19 mouse cellular contexts compared by ENCODE assay signal in the genomic region with DNA sequence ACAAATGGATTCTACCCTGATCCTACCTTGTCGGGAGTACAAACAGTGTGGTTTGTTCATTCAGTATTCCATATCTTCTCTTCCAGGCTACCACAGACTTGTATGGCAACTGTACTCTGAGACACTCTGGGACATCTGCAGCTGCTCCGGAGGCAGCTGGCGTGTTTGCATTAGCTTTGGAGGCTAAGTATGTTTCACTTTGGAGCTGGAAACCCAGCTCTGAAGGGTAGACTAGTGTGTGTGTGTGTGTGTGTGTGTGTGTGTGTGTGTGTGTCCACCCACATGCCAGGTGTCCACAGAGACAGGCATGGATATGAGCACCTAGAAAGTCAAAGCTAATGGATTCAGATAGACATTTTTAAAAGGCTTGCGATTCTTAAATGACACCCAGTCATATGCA.
A peak's percentile ranks its signal among the peaks of the same experiment; 100 is the strongest.
DNase-seq lines count a peak whose midpoint lies in the region; ATAC-seq and TF ChIP-seq lines count a peak whose summit lies in the region.
"Had no signal": no experiment of that assay in that cellular context is flagged by ENCODE, and none has a peak within 500 bp of the region (broad histone marks: within the 10 kb centered on the region; RNA-seq: fewer than 3 reads in every experiment).

No protein-coding gene starts in this region.

- H3K4me2 ChIP-seq in embryonic facial prominence, embryonic 14.5 days (ENCODE audit: low read depth, low read length) = no peak overlapping the region
- no peak overlapping the region for H3K4me2 ChIP-seq in midbrain, postnatal 0 days (ENCODE audit: low read depth, low read length, poor library complexity, severe bottlenecking)
- no peak overlapping the region for H3K4me2 ChIP-seq in midbrain, embryonic 16.5 days (ENCODE audit: low read length)
- H3K4me2 ChIP-seq: forebrain, embryonic 15.5 days; heart, embryonic 12.5 days; hindbrain, embryonic 14.5 days had no signal

- H3K36me3 ChIP-seq in embryonic facial prominence, embryonic 14.5 days (ENCODE audit: control insufficient read depth, insufficient read depth, low read length) = no peaks in the 10 kb centered on the region
- no peaks in the 10 kb centered on the region for H3K36me3 ChIP-seq in embryonic facial prominence, embryonic 10.5 days (replicated peaks)
- 0 out of 2 replicates have a peak, but pooled peaks cover under 1% of the 10 kb centered on the region for H3K36me3 ChIP-seq in midbrain, postnatal 0 days (ENCODE audit: insufficient read depth, low read length)
- peaks cover 6% of the 10 kb centered on the region; the same call in 1 of the 2 replicates for H3K36me3 ChIP-seq in midbrain, embryonic 16.5 days (ENCODE audit: control insufficient read depth, insufficient read depth, low read length)
- H3K36me3 ChIP-seq: forebrain, embryonic 15.5 days; G1E; heart, embryonic 12.5 days; hindbrain, embryonic 10.5 days had no signal

- H3K27ac ChIP-seq in embryonic facial prominence, embryonic 14.5 days (replicated peaks; ENCODE audit: low read depth, low read length) = no peak overlapping the region
- H3K27ac ChIP-seq in embryonic facial prominence, embryonic 10.5 days (replicated peaks) = no peak overlapping the region
- H3K27ac ChIP-seq in midbrain, postnatal 0 days (ENCODE audit: low read depth, low read length) = peak overlapping the region; percentile 0; the same call in 1 of the 2 replicates
- H3K27ac ChIP-seq in midbrain, embryonic 16.5 days (ENCODE audit: low read length) = no peak overlapping the region
- H3K27ac ChIP-seq: forebrain, embryonic 15.5 days; hindbrain, embryonic 10.5 days; hindbrain, embryonic 14.5 days had no signal

- H3K4me1 ChIP-seq in embryonic facial prominence, embryonic 14.5 days (ENCODE audit: control insufficient read depth, insufficient read depth, low read length) = no peaks in the 10 kb centered on the region
- H3K4me1 ChIP-seq in embryonic facial prominence, embryonic 10.5 days = no peaks in the 10 kb centered on the region
- H3K4me1 ChIP-seq in midbrain, postnatal 0 days (ENCODE audit: insufficient read depth, low read length) = no peaks in the 10 kb centered on the region
- H3K4me1 ChIP-seq in midbrain, embryonic 16.5 days (ENCODE audit: control insufficient read depth, insufficient read depth, low read length) = no peaks in the 10 kb centered on the region
- H3K4me1 ChIP-seq: forebrain, embryonic 15.5 days; heart, embryonic 12.5 days; hindbrain, embryonic 10.5 days had no signal

- H3K9ac ChIP-seq in embryonic facial prominence, embryonic 14.5 days (ENCODE audit: low read depth, low read length) = no peak overlapping the region
- H3K9ac ChIP-seq in midbrain, postnatal 0 days (replicated peaks; ENCODE audit: low read length, poor library complexity, severe bottlenecking) = no peak overlapping the region
- no peak overlapping the region for H3K9ac ChIP-seq in midbrain, embryonic 16.5 days (ENCODE audit: low read depth, low read length)
- H3K9ac ChIP-seq: forebrain, embryonic 15.5 days; heart, embryonic 12.5 days; hindbrain, embryonic 14.5 days had no signal

- H3K27me3 ChIP-seq in embryonic facial prominence, embryonic 14.5 days (replicated peaks; ENCODE audit: control insufficient read depth, insufficient read depth, low read length) = no peaks in the 10 kb centered on the region
- H3K27me3 ChIP-seq in embryonic facial prominence, embryonic 10.5 days (replicated peaks; ENCODE audit: low read depth, poor library complexity, severe bottlenecking) = no peaks in the 10 kb centered on the region
- no peaks in the 10 kb centered on the region for H3K27me3 ChIP-seq in midbrain, postnatal 0 days (ENCODE audit: insufficient read depth, low read length)
- H3K27me3 ChIP-seq in midbrain, embryonic 16.5 days (ENCODE audit: control insufficient read depth, insufficient read depth, low read depth, low read length) = no peaks in the 10 kb centered on the region
- H3K27me3 ChIP-seq: forebrain, embryonic 15.5 days had no signal

- ATAC-seq in embryonic facial prominence, embryonic 14.5 days (ENCODE audit: low read depth) = no peak
- ATAC-seq in midbrain, postnatal 0 days (ENCODE audit: low FRiP score) = no peak
- ATAC-seq in midbrain, embryonic 16.5 days = no peak
- ATAC-seq: CD4-positive, CD25-positive, alpha-beta regulatory T cell, adult 4 months; forebrain, embryonic 15.5 days had no signal

- TF ChIP-seq CTCF in midbrain, postnatal 0 days (IDR thresholded peaks at IDR 0.05) = no peak

- WGBS in embryonic facial prominence, embryonic 14.5 days = 83% methylated on average over 4 of the region's 4 CpGs
- WGBS in embryonic facial prominence, embryonic 10.5 days = 89% methylated on average over 4 of the region's 4 CpGs
- 94% methylated on average over 4 of the region's 4 CpGs for WGBS in midbrain, postnatal 0 days
- 91% methylated on average over 4 of the region's 4 CpGs for WGBS in midbrain, embryonic 16.5 days

- no peak overlapping the region for H3K4me3 ChIP-seq in embryonic facial prominence, embryonic 14.5 days (ENCODE audit: low read depth, low read length)
- H3K4me3 ChIP-seq in embryonic facial prominence, embryonic 10.5 days = no peak overlapping the region
- no peak overlapping the region for H3K4me3 ChIP-seq in midbrain, postnatal 0 days (ENCODE audit: low read depth, low read length)
- H3K4me3 ChIP-seq in midbrain, embryonic 16.5 days (ENCODE audit: low read depth, low read length) = no peak overlapping the region
- H3K4me3 ChIP-seq: forebrain, embryonic 15.5 days; heart, embryonic 12.5 days; hindbrain, embryonic 10.5 days had no signal

- H3K9me3 ChIP-seq in embryonic facial prominence, embryonic 14.5 days (ENCODE audit: control insufficient read depth, low read length) = no peaks in the 10 kb centered on the region
- H3K9me3 ChIP-seq in embryonic facial prominence, embryonic 10.5 days = no peaks in the 10 kb centered on the region
- H3K9me3 ChIP-seq in midbrain, postnatal 0 days (ENCODE audit: low read length) = no peaks in the 10 kb centered on the region
- H3K9me3 ChIP-seq in midbrain, embryonic 16.5 days (replicated peaks; ENCODE audit: control insufficient read depth, low read length, poor library complexity, severe bottlenecking) = no peaks in the 10 kb centered on the region
- H3K9me3 ChIP-seq: forebrain, embryonic 15.5 days; heart, embryonic 12.5 days; hindbrain, embryonic 10.5 days had no signal

- peak; percentile 29 for DNase-seq in embryonic facial prominence, embryonic 14.5 days (ENCODE audit: low spot score)
- DNase-seq in embryonic facial prominence, embryonic 10.5 days (ENCODE audit: low spot score) = no peak
- peak; percentile 33 for DNase-seq in layer of hippocampus, adult 11-12 months (ENCODE audit: low spot score)
- DNase-seq in layer of hippocampus, postnatal 25 days (ENCODE audit: extremely low spot score in 1 of 2, low spot score in 1 of 2) = no peak
- DNase-seq in midbrain, postnatal 0 days (ENCODE audit: low spot score) = no peak
- peak; percentile 53 for DNase-seq in layer of hippocampus, adult 9-11 months
- no peak for DNase-seq in adrenal gland, postnatal 36 days
- DNase-seq: adrenal gland, postnatal 10 days; B cell, adult 2 months; cerebellum, adult 18-20 months; cerebellum, postnatal 10 days; gastrocnemius, postnatal 36 days had no signal

Comparison
In these comparisons a context has a peak if more than half of its experiments do, and no peak if none do; other contexts are left out.
1. DNase-seq: peak in embryonic facial prominence, embryonic 14.5 days (single experiment), layer of hippocampus, adult 11-12 months (single experiment) and layer of hippocampus, adult 9-11 months (single experiment); none in embryonic facial prominence, embryonic 10.5 days (single experiment), layer of hippocampus, postnatal 25 days (0 of 2), midbrain, postnatal 0 days (single experiment) and adrenal gland, postnatal 36 days (0 of 2).